Mouse (Mus musculus) forebrain, embryonic 15.5 days (tissue): ENCODE measurements around the gene Gtf3c5. TPM values are rescaled to one million over a fixed set of nuclear protein-coding genes. Genes with fewer than 3 reads are reported as not detected.

Experiments used
- ATAC-seq: fragments of 200-750 bp; cut with Nextera tagmentation; replicated peaks from 2 replicates; pipeline ENCODE4 v1.8.0; 2017; ENCODE audit warnings: mild to moderate bottlenecking, moderate TSS enrichment, moderate library complexity
- H3K27ac ChIP-seq: fragments of 300-500 bp; sonication (generic); replicated peaks from 2 replicates; pipeline ENCODE4 v1.5.1; 2015; ENCODE audit warnings: mild to moderate bottlenecking, inconsistent platforms
- H3K27me3 ChIP-seq: fragments of 300-500 bp; sonication (generic); 2 replicates; pipeline ENCODE4 v1.6.1; 2015; ENCODE audit warnings: inconsistent platforms
- H3K36me3 ChIP-seq: fragments of 300-500 bp; sonication (generic); 2 replicates; pipeline ENCODE4 v1.6.1; 2015; ENCODE audit warnings: mild to moderate bottlenecking, inconsistent platforms
- H3K4me1 ChIP-seq: fragments of 300-500 bp; sonication (generic); 2 replicates; pipeline ENCODE4 v1.6.1; 2015; ENCODE audit warnings: inconsistent platforms
- H3K4me2 ChIP-seq: fragments of 300-500 bp; sonication (generic); replicated peaks from 2 replicates; pipeline ENCODE4 v1.6.1; 2015; ENCODE audit warnings: mild to moderate bottlenecking, inconsistent platforms
- H3K4me3 ChIP-seq: fragments of 300-500 bp; sonication (generic); 2 replicates; pipeline ENCODE4 v1.5.1; 2015; ENCODE audit warnings: mild to moderate bottlenecking, inconsistent platforms
- H3K9ac ChIP-seq: fragments of 300-500 bp; sonication (generic); replicated peaks from 2 replicates; pipeline ENCODE4 v1.6.1; 2015; ENCODE audit warnings: mild to moderate bottlenecking, inconsistent platforms
- H3K9me3 ChIP-seq: fragments of 300-500 bp; sonication (generic); 2 replicates; pipeline ENCODE4 v1.6.1; 2016; ENCODE audit warnings: inconsistent platforms
- WGBS: fragments of 180-500 bp; shearing (Covaris S2); methylation state at CpG from one replicate; pipeline ENCODE4 v1.1.7; 2015; ENCODE audit warnings: mixed read lengths; 5-methylcytosine and 5-hydroxymethylcytosine counted together
- polyA plus RNA-seq: library from polyadenylated mRNA; unstranded; fragments of >200 nt; fragmentation: Nextera tagmentation; extraction: Ambion mirVana; gene quantifications from 2 replicates; pipeline ENCODE4 v1.2.1, GENCODE M21; 2015

Gtf3c5 gene
- polyA plus RNA-seq, 1 experiment from 2014 or later: 42.3 TPM

- Histone ChIP-seq H3K36me3 (no peaks in the 10 kb centered on the region), H3K9me3 (no peaks in the 10 kb centered on the region), H3K4me2 (no peak overlapping the region), H3K4me3 (no peak overlapping the region), H3K27me3 (no peaks in the 10 kb centered on the region), H3K27ac (no peak overlapping the region), H3K4me1 (peaks cover 79% of the 10 kb centered on the region), H3K9ac (no peak overlapping the region)
- ATAC-seq: no peak
- WGBS: 84% methylated on average over 20 of the region's 20 CpGs
Observed at GRCm38 (mm10) chr2:28527436-28528353, 55.9 kb downstream of the Gtf3c5 start.

DNA sequence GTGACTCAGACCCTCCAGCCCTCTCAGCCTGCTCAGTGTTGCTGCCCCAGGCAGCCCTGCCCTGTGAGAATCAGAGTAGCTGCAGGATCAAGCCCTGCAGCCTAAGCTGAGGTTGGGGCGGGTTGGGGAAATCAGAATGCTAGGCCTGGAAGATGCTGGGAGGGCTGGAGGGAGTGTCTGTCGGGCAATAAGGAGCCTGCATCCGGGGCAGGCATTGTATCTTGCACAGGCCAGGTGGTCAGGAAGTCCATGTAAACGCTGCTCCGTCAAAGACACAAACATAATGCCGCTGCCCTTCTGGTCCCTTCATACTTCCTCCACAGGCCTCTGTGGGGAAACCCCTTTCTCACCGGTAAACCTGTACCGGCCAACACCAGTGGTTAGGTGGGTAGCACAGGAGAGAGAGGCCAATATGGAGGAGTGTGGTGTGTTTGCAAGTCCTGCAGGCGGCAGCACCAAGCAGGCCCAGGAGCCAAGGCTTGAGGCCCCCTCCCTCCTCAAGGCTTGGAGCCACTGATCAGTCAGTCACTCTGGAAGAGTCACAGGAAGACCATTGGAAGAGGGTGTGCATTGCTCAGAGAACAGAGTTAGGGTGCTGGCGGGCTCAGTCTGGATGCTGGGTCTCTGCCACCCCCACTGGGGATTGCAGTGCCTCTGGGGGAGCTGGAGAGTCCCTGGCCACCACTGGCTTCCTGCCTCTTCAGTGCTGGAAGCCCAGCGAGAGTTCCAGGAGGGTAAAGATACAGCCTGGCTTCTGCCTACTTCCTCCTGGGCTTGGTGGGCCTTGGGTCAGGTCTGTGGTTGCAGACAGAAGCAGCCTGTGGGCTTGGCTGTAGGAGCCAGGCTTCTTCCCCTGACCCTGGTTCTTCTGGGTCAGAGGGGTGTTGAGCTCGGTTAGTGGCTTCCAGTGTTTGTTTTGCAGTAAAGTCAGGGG, 57.3 kb downstream of the Gtf3c5 start:
- H3K27me3 ChIP-seq: no peaks in the 10 kb centered on the region
- H3K4me3 ChIP-seq: no peak overlapping the region
- H3K4me1 ChIP-seq: peaks cover 85% of the 10 kb centered on the region
- no peak for ATAC-seq
- peaks cover 5% of the 10 kb centered on the region; the same call in 1 of the 2 replicates for H3K36me3 ChIP-seq
- 41% methylated on average over 12 of the region's 12 CpGs for WGBS
- no peak overlapping the region; the same call in 1 of the 2 replicates for H3K4me2 ChIP-seq
- peak overlapping the region; percentile 81 for H3K27ac ChIP-seq
- no peaks in the 10 kb centered on the region for H3K9me3 ChIP-seq
- no peak overlapping the region for H3K9ac ChIP-seq

- peak; percentile 36 for ATAC-seq
- no peaks in the 10 kb centered on the region for H3K27me3 ChIP-seq
- no peak overlapping the region for H3K9ac ChIP-seq
- H3K27ac ChIP-seq: peak overlapping the region; percentile 81
- H3K4me2 ChIP-seq: no peak overlapping the region; the same call in 1 of the 2 replicates
- H3K9me3 ChIP-seq: no peaks in the 10 kb centered on the region
- peaks cover 88% of the 10 kb centered on the region for H3K4me1 ChIP-seq
- peaks cover 5% of the 10 kb centered on the region; the same call in 1 of the 2 replicates for H3K36me3 ChIP-seq
- H3K4me3 ChIP-seq: no peak overlapping the region
- 16% methylated on average over 11 of the region's 11 CpGs for WGBS
Observed at GRCm38 (mm10) chr2:28525219-28525942, 58.2 kb downstream of the Gtf3c5 start.

- H3K4me3 ChIP-seq: no peak overlapping the region
- no peaks in the 10 kb centered on the region for H3K27me3 ChIP-seq
- H3K4me2 ChIP-seq: no peak overlapping the region
- peaks cover 83% of the 10 kb centered on the region for H3K4me1 ChIP-seq
- WGBS: 77% methylated on average over 10 of the region's 10 CpGs
- no peak for ATAC-seq
- H3K9me3 ChIP-seq: no peaks in the 10 kb centered on the region
- no peak overlapping the region for H3K9ac ChIP-seq
- peak overlapping the region; percentile 81 for H3K27ac ChIP-seq
- H3K36me3 ChIP-seq: peaks cover 5% of the 10 kb centered on the region; the same call in 1 of the 2 replicates
Observed at GRCm38 (mm10) chr2:28524406-28524805, 59.1 kb downstream of the Gtf3c5 start.

- peaks cover 80% of the 10 kb centered on the region for H3K4me1 ChIP-seq
- no peak overlapping the region for H3K4me2 ChIP-seq
- H3K36me3 ChIP-seq: peaks cover 5% of the 10 kb centered on the region; the same call in 1 of the 2 replicates
- no peaks in the 10 kb centered on the region for H3K27me3 ChIP-seq
- ATAC-seq: peak; percentile 90
- WGBS: 5% methylated on average over 5 of the region's 5 CpGs
- no peak overlapping the region for H3K4me3 ChIP-seq
- H3K9me3 ChIP-seq: no peaks in the 10 kb centered on the region
- H3K9ac ChIP-seq: no peak overlapping the region
- peak overlapping the region; percentile 81 for H3K27ac ChIP-seq
Observed at GRCm38 (mm10) chr2:28523643-28524117, 59.9 kb downstream of the Gtf3c5 start.

- Histone ChIP-seq H3K4me1 (peaks cover 81% of the 10 kb centered on the region), H3K27ac (peak overlapping the region; percentile 19; the same call in 1 of the 2 replicates)
- 84% methylated on average over 4 of the region's 4 CpGs for WGBS
Observed at GRCm38 (mm10) chr2:28522166-28522565, 61.4 kb downstream of the Gtf3c5 start.

DNA sequence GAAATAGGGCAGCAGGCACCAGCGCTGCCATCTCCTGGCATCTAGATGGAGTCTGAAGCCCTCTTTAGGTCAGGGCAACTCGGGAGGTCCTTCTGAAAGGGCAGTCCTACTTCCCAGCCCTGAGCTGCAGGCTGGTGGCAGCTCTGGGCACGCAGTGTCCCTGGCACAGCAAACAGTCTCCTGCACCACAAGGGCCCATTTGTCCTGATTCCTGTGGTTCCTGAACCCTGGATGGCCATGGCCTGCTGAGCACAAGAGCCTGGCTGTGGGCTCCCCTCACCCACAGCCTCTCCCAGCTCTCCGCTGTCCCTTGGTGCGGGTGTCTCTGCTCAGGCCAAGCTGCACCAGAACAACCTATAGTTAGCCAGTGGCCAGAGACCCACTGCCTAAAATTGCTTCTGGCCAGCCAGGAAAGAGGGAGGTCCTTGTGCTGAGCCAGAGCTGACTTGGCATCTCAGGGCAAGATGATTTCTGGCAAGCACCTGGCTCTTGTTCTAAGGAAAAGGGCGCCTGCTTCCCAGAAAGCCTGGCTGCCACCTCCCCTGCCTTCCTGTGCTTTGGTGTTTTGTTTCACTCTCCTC, 61.9 kb downstream of the Gtf3c5 start:
- peak overlapping the region; percentile 19; the same call in 1 of the 2 replicates for H3K27ac ChIP-seq
- no peaks in the 10 kb centered on the region for H3K27me3 ChIP-seq
- WGBS: 83% methylated on average over 6 of the region's 6 CpGs

More at GRCm38 (mm10) chr2:28522166-28522565, 61.4 kb downstream of the Gtf3c5 start:
- ATAC-seq: no peak
- H3K4me3 ChIP-seq: no peak overlapping the region
- H3K36me3 ChIP-seq: peaks cover 5% of the 10 kb centered on the region; the same call in 1 of the 2 replicates
- no peak overlapping the region for H3K9ac ChIP-seq
- H3K4me2 ChIP-seq: no peak overlapping the region
- H3K9me3 ChIP-seq: no peaks in the 10 kb centered on the region
- no peaks in the 10 kb centered on the region for H3K27me3 ChIP-seq

DNA sequence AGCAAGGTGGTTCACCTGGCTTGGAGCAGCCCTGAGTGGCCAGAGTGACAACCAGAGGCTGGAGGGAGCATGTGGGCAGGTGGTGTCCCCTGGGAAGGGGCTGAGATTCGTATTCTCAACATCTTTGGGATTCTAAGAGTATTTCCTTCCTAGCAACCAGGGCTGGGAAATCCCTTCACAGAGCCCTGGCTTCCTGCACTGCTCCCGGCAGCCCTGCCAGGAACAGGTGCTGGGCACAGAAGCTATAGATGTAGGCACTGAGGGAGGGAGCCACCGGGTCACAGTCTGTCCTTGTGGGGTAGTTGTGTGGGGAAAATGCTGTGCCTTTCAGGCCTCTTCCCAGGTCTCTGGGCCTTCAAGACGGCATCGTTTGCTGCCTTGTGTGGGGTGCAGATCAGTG, 63.0 kb downstream of the Gtf3c5 start:
- H3K27ac ChIP-seq: no peak overlapping the region
- H3K4me1 ChIP-seq: peaks cover 80% of the 10 kb centered on the region
- no peaks in the 10 kb centered on the region for H3K27me3 ChIP-seq
- H3K9me3 ChIP-seq: no peaks in the 10 kb centered on the region
- H3K36me3 ChIP-seq: peaks cover 5% of the 10 kb centered on the region; the same call in 1 of the 2 replicates
- no peak overlapping the region for H3K9ac ChIP-seq
- H3K4me2 ChIP-seq: no peak overlapping the region
- H3K4me3 ChIP-seq: no peak overlapping the region
- WGBS: 67% methylated on average over 5 of the region's 5 CpGs
- no peak for ATAC-seq

More for the DNA sequence above, 61.9 kb downstream of the Gtf3c5 start:
- H3K9ac ChIP-seq: no peak overlapping the region
- no peak for ATAC-seq
- H3K4me3 ChIP-seq: no peak overlapping the region
- peaks cover 5% of the 10 kb centered on the region; the same call in 1 of the 2 replicates for H3K36me3 ChIP-seq
- no peaks in the 10 kb centered on the region for H3K9me3 ChIP-seq
- H3K4me1 ChIP-seq: peaks cover 80% of the 10 kb centered on the region
- no peak overlapping the region for H3K4me2 ChIP-seq

DNA sequence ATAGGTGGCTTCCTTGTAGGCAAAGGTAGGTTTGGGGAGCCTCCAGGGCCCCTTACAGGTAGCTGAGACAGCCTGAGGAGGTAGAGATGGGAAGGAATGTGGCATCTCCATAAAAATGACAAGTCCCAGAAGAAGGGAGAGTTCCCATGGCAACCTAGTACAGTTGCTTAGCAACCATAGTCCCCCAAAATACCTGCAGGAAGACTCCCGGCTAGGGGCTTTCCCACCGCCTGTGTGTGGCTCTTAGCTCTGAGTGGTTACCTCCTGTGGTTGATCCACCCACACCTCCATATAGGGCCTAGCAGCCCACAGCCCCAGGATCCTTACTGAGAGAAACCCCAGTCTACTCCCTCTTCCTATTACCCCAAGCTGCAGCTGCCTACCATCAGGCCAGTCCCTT, 65.3 kb downstream of the Gtf3c5 start:
- H3K4me2 ChIP-seq: 0 out of 2 replicates have a peak overlapping the region, but pooled peaks have one; percentile 13
- H3K4me1 ChIP-seq: peaks cover 76% of the 10 kb centered on the region
- peak overlapping the region; percentile 62 for H3K27ac ChIP-seq
- no peaks in the 10 kb centered on the region for H3K27me3 ChIP-seq
- no peak overlapping the region for H3K9ac ChIP-seq
- H3K9me3 ChIP-seq: no peaks in the 10 kb centered on the region
- 23% methylated on average over 2 of the region's 2 CpGs for whole genome bisulfite sequencing
- ATAC-seq: peak; percentile 24; the same call in 1 of the 2 replicates
- H3K4me3 ChIP-seq: no peak overlapping the region
- peaks cover 5% of the 10 kb centered on the region; the same call in 1 of the 2 replicates for H3K36me3 ChIP-seq

DNA sequence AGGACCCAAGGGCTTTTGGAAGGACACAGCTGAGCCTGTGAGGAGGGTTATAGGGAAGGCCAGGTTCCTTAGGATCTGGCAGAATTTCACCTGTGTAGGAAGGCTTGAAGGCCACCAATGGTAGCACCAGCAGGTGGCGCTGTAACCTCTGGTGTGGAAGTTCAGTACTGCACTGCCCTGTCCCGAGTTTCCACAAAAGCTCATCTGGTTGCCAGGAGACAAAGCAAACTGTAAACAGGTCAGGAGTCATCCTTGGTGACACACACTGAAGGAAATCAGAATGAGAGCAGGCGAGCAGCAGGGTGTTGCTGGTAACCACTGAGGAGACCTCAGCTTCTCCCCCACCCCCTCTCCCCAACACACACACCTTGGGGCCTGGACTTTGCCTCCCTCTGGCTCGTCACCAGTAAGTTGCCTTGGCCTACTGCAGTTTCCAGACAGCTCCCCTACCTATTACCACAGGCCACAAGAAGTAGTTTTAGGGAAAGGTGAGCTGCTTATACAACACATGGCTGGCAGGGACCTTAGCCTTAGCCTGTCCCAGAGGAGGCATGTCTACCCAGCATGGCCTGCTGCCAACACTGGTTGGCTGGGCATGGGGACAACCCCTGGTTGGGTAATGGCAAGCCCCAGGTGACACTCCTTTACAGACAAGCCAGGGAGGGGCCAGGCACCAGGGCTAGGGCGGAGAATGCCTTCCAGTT, 66.2 kb downstream of the Gtf3c5 start:
- H3K4me1 ChIP-seq: peaks cover 78% of the 10 kb centered on the region
- H3K36me3 ChIP-seq: peaks cover 4% of the 10 kb centered on the region; the same call in 1 of the 2 replicates
- WGBS: 45% methylated on average over 5 of the region's 5 CpGs
- H3K27me3 ChIP-seq: no peaks in the 10 kb centered on the region
- no peak overlapping the region for H3K4me3 ChIP-seq
- H3K9me3 ChIP-seq: no peaks in the 10 kb centered on the region
- H3K4me2 ChIP-seq: no peak overlapping the region
- no peak overlapping the region for H3K9ac ChIP-seq
- no peak for ATAC-seq
- H3K27ac ChIP-seq: peak overlapping the region; percentile 62
